Mouse (Mus musculus) kidney, adult 18-20 months (tissue): Measurements from ENCODE around the gene Zbp1.

ENCODE experiments used
- DNase-seq: peaks from one replicate; pipeline ENCODE4 v3.0.0; 2021

Zbp1 gene

DNA sequence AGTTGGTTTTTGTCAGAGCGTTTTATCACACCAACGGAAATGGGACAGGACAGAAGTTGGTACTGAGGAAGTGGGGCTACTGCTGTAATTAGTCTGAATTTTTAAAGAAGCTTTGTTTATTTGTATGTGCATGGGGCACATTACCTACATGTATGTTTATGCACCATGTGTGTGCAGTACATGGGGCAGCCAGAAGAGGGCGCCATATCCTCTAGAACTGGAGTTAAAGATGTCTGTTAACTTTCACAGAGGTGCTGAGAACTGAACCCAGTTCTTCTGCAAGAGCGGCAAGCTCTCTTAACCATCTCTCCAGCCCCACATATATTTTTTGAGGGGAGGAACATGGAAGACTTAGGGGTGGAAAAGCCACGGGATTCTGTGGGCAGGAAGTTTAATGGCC is 43.0 kb downstream of the Zbp1 start:
- DNase-seq, result no peak

DNA sequence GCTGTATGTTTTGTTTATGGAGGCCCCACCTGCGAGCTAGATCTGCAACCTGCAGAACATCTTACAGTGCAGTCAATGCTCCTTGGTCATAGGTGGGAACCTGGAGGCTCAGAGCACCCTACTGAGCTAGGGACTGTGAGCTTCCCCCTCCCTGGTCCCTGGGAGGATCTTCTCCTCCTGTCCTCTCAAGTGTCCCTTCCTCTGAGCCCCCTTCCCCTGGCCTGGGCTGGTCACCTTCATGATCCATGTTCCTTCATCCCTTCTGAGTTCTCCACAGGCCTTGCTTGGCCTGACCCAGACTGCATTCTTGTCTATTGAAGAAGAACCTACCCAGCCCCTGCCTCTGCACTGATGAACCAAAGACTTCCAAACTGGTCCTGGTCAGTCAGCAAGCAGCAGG is 44.2 kb downstream of the Zbp1 start:
- DNase-seq, result no peak

DNA sequence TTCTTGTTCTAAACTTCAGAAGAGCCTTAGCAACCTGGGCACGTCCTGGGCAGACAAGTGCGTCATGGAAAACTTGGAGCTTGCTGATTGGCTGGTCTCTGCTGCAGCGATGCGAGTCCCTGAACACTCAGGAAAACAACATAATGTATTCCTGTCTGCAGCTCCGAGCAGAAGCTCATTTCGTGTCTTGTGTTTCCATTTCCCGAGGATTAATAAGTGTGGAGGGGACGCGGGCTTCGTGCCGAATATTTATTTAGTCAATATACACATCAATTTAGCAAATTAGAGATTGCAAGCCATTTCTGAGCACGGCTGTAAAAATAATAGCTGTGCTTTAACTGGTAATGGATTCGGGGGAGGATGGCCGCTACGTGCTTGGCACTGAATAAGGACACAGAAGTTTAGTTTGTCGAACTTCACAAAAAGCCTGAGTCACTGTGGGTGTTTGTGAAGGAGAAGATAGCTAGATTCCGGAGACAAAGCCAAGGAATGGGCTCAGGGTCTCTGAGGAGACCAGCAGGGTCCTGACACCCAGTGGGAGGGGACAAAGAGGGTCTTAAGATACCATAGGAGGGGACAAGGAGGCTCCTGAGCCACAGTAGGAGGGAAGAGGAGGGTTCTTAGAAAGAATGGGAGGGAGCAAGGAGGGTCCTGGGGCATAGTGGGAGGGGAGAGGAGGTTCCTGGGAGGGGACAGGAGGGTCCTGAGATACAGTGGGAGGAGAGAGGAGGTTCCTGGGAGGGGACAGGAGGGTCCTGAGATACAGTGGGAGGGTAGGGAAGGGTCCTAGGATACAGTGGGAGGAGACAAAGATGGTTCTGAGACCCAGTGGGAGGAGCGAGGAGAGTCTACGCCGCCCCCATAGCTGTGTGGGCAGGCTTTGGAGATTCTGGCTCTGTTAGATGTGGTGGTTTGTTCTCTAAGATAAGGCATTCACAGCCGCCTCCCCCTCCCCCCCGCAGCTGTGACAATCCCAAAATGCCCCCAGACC is 44.9 kb downstream of the Zbp1 start:
- DNase-seq, result peak; percentile 75

DNA sequence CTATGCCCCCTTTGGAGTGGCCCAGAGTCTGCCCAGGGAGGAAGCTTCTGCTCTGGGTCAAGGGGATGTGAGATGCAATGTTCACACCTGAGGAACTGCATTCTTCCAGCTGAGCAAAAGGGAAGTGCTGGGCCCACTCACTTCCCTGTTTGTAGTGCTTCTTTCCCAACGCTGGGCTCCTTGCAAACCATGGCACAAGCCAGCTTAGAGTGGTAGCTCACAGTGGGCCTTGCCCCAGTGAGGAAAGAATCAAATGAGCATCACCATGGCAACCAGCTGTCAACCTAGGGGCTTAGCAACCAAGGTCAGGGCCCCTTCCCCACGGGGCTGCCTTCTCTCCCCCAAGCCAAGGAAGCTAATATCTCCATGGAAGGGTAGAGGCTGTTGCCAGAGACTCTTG is 45.7 kb downstream of the Zbp1 start:
- no peak for DNase-seq

DNA sequence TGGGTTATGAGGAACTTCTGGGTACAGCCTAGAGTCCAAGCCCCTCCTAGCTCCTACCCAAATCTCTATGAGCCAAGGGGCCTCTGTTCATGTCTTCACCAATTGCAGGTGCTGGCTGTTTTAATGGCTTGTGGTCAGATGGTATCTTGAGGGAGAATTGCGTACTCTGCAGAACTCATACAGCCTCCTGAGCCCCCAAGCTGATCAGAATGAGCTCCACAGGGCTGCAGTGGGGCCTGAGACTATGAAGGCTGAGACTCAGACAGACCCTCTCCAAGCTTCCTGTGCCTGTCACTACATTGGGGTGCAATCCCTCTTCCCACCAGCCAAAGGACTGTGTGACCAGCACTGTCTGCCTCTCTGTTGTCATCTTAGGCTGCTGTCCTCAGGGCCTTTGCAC is 46.3 kb downstream of the Zbp1 start:
- DNase-seq, result peak; percentile 43

DNA sequence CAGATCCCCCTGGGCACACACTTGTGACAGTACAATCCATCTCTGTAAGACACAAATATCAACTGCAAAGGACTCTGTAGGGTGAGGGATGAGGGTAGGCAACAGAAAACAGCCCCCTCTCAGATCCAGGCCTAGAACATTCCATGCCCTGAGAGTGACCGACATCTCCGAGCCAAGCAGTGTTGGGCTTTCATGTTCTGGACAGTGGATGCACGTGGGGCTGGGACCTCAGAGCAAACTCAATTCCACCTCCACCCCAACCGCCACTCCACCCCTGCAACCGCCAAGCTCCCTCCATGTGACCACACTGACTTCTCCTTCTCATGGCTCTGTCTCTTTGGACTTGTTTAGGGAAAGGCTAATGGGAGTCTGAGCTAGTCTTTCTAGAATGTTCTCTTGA is 46.8 kb downstream of the Zbp1 start:
- DNase-seq, result no peak

DNA sequence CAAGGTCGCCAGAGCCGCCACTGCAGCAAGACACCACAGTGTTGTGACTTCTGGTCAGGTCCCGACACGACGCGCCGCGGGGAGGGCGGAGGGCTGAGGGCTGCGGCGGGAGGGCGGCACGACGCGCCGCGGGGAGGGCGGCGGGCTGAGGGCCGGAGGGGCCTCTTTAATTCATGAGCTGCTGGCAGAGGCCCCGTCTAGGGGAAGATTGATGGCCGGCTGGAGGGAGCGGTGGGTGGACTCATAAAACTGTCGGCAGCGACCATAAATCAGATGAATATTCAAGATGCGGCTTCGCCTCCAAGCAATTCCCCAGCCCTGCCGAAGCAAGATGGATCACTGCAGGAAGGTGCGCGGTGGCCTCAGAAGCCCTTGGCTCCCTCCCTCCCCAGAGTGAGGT is 47.3 kb downstream of the Zbp1 start:
- DNase-seq, result peak; percentile 82

DNA sequence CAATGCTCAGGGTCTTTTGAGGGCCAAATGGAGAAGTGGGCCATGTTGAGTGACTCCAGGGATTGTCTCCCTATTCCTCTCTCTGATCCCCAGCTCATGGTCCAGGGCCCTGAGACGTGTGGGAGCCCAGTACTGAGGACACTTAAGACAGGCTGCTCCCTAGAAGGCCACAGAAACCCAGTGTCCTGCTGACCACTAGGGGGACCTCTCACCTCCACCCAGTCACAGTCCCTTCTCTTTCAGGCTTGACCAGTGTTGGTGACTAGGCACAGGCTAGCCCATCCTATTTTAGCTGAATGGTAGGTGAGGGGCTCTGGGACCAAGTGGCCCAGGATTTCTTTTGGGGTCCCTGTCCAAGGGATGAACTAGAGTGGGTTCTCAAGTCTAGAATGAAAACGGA is 48.0 kb downstream of the Zbp1 start:
- DNase-seq, result no peak

DNA sequence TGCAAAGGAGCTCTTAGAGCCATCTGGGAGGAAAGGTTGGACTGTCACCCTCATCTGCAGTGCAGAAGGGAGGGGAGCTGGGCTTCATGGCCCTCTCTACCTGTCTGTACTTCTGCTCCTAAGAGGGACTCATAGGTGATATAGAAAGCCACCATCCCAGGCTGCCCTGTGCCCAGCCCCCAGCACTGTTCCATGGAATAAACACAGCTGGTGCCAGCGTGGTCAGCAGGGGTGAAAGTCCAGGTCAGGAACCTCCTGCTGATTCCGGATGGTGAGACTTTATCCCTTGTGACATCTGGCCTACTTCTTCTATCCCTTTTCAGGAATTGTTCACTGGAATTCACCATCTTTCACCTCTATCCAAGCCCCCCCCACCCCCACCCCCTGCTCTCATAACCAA is 48.6 kb downstream of the Zbp1 start:
- DNase-seq, result peak; percentile 82

DNA sequence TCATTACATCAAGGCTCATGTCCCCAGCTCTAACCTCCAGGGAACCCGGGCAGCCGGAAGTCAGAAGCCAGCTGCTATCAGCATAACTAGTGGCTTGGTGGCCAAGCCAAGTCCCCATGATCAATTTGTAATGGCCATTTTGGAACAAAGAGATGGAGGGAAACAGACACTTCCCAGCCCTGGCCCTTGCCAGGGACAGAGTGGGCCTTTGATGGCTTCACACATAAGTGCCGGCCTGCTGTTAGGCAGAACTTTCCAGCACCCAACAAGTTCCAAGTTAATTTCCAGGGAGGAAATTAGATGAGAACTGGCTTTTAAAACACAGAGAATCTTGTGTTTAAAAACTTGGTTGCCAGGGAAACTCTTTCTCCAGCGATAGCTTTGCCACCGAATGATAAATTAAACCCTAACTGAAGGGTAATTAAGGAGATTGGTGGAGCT is 50.3 kb downstream of the Zbp1 start:
- DNase-seq, result peak; percentile 24

DNA sequence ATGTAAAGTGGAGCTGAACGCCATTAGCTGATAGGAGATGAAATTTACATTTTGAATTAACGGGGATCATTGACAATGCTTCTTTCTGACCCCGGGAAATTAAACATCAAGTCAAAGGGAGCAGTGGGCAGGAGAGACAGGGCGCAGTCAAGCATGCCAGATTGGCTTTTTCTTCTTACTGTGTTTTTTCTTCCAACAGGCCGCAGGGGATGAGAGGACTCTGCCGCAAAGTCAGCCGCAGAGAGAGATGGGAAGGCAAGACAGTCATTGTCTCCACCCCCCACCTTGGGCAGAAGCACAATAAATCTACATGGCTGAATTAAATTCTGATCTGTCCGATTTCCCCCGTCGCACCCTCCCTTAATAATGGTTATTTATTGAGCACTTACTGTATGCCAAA is 53.4 kb downstream of the Zbp1 start:
- DNase-seq, result peak; percentile 23

DNA sequence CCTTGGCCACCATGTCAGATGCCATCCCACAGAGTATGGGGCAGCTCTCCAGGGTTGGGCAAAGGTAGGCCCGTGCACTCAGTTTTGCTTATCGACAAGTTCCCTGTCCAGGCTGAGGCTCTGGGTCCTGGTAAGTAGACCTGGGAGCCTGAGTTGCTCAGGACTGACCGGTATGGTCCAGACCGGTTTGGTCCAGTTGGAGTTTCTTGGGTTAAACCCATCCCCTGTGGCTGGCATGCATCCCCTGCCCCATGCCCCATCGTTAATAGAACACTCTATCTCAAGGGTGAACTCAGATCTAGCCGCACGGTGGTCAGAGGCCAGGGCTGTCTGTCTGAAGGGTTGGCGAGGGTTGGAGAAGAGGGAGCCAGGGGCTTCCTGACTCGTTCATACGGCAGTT is 53.8 kb downstream of the Zbp1 start:
- peak; percentile 63 for DNase-seq

DNA sequence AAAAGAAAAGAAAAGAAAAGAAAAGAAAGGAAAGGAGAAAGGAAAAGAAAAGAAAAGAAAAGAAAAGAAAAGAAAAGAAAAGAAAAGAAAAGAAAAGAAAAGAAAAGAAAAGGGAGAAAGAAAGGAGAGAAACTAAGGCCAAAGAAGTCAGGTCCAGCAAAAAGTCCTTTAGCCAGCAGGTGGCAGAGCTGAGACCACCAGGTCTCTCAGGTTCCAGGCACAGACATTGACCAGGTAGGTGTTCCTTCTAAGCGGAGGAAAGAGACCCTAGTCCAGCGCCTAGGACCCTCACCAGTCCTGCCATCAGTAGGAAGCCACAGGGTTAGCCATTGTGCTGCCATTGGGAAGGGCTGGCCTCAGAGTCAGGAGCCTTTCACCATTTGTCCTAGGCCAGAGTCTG is 54.4 kb downstream of the Zbp1 start:
- DNase-seq, result peak; percentile 78

DNA sequence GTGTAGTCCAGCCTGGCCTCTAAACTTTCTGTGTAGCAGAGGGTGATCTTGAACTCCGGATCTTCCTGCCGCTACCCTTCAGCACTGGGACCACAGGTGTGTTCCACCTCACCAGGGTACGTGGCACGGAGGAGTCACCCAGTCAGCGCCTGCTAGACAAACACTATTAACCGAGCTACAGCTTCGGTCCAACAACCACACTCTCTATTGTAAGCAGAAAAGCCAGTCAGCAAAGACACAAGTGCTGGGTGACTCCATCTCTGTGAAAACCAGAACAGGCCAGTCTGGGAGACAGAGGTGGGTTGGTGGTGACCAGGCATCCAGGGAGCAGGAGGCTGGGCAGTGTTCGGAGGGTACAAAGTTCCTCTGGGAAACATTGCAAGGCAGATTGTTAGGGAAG is 55.3 kb downstream of the Zbp1 start:
- no peak for DNase-seq

DNA sequence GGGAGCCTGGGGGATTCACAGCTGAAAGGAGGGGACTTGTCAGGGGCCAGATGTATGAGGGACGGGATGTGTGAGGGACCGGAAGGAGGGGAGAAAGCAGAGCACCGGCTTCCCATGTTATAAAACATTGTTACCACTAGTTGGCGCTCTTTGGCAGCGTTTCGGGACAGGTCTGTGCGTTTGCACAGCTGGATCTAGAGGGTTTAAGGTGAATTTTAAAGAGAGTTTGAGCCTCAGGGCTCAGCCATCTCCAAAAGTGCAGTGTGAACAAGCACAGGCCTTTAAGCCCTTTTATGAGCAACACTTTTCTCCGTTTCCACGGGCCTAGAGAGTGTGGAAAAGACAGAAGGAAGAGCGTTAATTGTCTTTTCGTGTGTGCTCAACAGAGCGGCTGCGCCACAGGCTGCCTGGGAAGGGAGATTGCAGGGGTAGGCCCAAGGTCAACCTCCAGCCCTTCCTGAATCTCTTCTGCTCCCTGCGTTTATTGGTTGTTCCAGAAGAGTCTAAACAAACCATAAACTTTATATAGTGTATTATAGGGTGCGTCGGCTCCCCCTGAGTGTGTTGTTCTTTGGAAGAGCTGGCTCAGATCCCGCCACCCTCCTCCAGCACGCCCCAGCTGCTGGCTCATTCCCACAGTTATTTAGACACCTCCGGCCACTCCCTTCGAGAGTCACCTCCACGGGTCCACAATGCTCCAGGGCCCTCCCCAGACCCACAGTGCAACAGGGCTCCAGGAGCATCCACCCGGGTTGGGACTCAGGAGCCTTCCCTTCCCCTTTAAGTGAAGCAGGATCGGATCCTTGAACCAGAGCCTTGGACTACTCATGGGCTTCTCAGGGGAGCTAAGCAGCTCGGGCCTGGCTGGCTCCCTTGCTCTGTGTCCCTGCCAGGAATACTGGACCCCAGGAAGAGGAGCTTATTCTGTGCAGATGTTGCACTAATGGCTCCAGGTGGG is 59.1 kb downstream of the Zbp1 start:
- peak; percentile 82 for DNase-seq

DNA sequence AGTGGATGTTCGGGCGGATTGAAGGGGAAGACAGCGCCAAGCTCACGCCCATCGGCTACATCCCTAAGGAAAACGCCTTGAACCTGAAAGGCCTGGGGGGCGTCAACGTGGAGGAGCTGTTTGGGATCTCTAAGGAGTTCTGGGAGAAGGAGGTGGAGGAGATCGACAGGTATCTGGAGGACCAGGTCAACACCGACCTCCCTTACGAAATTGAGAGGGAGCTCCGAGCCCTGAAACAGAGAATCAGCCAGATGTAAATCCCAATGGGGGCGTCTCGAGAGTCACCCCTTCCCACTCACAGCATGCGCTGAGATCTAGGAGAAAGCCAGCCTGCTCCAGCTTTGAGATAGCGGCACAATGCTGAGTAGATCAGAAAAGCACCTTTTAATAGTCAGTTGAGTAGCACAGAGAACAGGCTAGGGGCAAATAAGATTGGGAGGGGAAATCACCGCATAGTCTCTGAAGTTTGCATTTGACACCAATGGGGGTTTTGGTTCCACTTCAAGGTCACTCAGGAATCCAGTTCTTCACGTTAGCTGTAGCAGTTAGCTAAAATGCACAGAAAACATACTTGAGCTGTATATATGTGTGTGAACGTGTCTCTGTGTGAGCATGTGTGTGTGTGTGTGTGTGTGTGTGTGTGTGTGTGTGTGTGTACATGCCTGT is 60.2 kb downstream of the Zbp1 start:
- DNase-seq, result peak; percentile 44

DNA sequence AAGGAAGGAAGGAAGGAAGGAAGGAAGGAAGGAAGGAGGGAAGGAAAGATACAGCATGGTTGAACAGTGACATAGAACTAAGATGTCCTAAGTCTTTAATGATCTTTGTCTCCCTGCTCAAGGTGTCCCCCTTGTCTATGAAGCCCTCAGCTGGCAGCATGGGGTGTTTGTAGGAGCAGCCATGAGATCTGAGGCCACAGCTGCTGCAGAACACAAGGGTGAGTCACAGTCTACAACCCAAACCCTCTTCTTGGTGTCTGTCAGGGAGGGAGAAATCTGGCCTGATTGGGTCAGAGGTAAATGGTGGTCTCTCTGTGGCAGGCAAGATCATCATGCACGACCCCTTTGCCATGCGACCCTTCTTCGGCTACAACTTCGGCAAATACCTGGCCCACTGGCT is 60.9 kb downstream of the Zbp1 start:
- no peak for DNase-seq

DNA sequence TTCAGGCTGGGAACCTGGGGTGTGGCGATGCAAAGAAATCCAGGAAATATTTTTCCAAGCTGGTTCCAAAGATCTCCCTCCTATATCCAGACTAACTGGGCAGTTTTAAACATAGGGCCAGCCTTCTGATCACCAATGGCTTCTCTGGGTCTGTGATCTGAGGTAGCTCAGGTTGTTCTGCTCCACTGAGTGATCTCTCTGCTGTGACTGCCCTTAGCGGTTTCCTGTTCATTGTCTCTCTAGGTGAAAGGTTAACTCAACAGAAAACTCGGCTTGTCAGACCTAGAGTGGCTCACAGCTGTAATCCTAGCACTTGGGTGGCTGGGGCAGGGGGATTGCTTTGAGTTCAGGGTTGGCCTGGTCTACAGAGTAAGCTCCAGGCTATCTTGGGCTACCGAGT is 61.3 kb downstream of the Zbp1 start:
- DNase-seq, result no peak

DNA sequence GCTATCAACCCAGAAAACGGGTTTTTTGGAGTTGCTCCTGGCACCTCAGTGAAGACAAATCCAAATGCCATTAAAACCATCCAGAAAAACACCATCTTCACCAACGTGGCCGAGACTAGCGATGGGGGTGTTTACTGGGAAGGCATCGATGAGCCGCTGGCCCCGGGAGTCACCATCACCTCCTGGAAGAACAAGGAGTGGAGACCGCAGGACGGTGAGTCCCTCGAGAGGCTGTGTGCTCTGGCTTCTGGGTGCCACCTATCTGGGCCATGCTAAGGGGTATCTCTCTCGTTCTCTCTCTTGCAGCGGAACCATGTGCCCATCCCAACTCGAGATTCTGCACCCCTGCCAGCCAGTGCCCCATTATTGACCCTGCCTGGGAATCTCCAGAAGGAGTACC is 61.8 kb downstream of the Zbp1 start:
- DNase-seq, result no peak
